Mouse (Mus musculus): Measurements from ENCODE around the gene Defb30. TPM values are rescaled to one million over a fixed set of nuclear protein-coding genes. Genes with fewer than 3 reads are reported as not detected.

Defb30 gene
- under 1 TPM in 1 of 2 experiments, not detected in 1; 0.41 TPM for polyA plus RNA-seq (2017; shearing (Covaris generic))

DNA sequence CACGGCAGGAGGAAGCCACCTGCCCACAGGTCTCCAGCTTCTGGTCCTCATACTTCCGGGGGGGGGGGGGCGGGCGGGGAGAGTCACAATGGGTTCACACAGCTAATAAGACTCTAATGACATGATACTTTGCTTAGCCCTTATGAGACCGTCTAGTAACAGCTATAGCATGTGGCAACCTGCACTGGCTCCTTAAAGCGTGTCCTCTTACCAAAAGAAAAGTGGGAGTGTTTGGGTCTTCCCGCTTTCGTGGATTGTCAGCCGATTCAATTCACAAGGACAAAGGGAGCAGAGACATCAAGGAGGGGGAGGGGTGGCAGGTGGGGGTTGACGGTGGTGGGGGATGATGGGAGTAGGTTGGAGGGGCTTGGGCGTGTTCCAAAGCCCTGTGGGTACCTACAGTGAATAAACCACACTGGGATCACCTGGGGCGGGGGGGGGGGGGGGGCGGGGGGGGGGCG, at the start of gene Defb30:
Defb30 (minus strand) TSS at position 51 of the 461 bp plus-strand sequence.

DNA sequence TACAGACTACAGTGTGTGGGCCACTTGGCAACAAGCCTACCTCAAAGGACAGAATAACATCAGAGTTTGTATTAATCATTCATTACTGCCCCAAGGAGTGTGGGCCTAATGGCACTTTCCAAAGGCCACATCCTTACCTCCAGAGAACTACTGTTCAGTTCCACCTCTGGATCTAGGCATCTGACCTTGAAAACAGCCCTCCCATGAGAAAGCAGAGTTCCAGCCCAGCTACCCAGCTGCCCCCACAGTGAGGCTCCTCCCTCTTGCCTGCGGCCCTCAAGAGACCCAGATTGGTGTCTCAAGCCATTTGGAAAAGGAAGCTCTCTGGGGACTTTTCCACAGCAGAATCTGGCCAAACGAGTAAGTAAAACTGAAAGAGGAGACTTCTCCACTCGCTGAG, 3.1 kb downstream of the Defb30 start, which contains the start of gene Defb42:
Defb42 (plus strand) TSS at position 301 of the 400 bp plus-strand sequence.

DNA sequence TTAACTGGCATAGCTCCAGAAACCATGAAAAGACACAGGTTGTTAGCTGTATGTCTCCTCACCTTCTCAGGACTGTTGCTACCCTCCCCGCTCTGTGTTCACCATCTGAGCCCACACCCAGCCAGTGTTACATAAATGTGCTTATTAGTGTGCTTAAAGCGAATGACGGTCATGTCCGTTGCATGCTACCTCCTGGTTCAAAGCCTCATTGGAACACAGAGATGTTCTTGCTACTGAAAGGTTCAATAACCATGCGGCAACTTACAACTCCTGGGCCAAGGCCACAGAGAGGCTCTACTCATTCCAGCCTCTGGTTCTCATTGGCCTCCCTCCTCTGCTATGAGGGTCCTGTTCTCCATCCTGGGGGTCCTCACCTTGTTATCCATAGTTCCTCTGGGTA, 38.3 kb downstream of the Defb30 start, which contains the start of gene Defb43:
Defb43 (plus strand) TSS at position 301 of the 400 bp plus-strand sequence.

DNA sequence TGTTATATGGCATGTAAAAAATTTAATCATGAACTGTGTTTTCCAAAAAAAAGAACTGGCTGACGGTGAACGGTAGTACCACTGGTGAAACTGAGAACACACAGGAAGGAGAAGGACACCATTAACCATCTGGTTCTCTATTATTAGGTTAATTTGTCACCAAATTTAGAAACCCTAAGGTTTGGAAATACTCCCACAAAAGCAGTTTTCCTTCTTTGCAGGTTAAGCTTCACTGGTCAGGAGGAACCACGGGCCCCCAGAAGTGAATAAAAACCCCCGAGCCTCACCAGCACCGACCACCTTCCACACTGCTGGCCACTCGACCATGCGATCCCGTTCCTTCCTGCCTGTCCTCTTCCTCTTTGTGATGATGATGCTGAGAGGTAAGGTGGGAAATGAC, 52.0 kb downstream of the Defb30 start, which contains the start of gene Defb47:
Defb47 (plus strand) TSS at position 301 of the 400 bp plus-strand sequence.

DNA sequence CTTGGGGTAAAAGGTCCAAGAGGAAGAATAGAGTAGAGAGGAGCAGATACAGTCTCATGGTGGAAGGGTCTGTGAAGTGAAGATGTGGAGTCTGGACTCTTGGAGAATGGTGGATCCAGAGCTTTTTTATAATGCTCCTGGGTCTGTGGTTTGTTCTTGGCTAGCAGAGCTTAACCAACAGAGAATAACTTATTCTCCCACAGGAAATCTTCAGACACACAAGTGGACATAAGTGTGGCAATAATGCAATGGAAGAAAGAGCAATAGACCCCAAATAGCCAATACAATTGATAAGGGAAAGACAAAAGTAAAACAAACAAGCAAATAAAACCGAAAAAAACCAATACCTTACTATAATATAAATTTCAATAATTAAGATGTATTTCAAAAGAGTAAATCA, 65.3 kb downstream of the Defb30 start, which contains the start of gene Defb48:
Defb48 (minus strand) TSS at position 101 of the 400 bp plus-strand sequence.

Other genes with a start within 250 kb of the Defb30 start
- gene Wdfy2, start 212.3 kb downstream of the Defb30 start, polyA plus RNA-seq (2017; shearing (Covaris generic)), result 1 to 10 TPM; 4.1 to 8.4 TPM
- not detected for gene Defb48, start 65.5 kb downstream of the Defb30 start, polyA plus RNA-seq (2017; shearing (Covaris generic))
- not detected for gene Defb47, start 51.9 kb downstream of the Defb30 start, polyA plus RNA-seq (2017; shearing (Covaris generic))
- not detected for gene Defb43, start 38.2 kb downstream of the Defb30 start, polyA plus RNA-seq (2017; shearing (Covaris generic))
- gene Defb42, start 3.0 kb downstream of the Defb30 start, polyA plus RNA-seq (2017; shearing (Covaris generic)), result not detected